Mouse (Mus musculus) cortical plate, adult 2 months (tissue): ENCODE data around the gene Cnp.

Experiments used
- CTCF ChIP-seq: fragments of 200-500 bp; IDR thresholded peaks from 2 replicates; pipeline ENCODE4 v1.5.1; 2011; ENCODE audit warnings: mild to moderate bottlenecking, control low read depth, low read length; ENCODE audit not compliant: insufficient read depth; ENCODE audit errors: extremely low read depth
- POLR2A ChIP-seq: fragments of 200-500 bp; IDR thresholded peaks from 2 replicates; pipeline ENCODE4 v1.6.1; 2011; ENCODE audit warnings: mild to moderate bottlenecking, low read length, control low read depth; ENCODE audit not compliant: insufficient read depth; ENCODE audit errors: extremely low read depth

GRCm38 (mm10) chr11:100622714-100623113, 48.0 kb downstream of the Cnp start:
- peak; percentile 57; the same call in 1 of the 2 replicates for TF ChIP-seq POLR2A
- TF ChIP-seq CTCF: peak; percentile 69
